Mouse (Mus musculus): Measurements from ENCODE around the gene Cfap36.
A peak's percentile ranks its signal among the peaks of the same experiment; 100 is the strongest.

Cfap36 gene

GRCm38 (mm10) chr11:29180657-29181056 is 66.6 kb downstream of the Cfap36 start:
- DNase-seq (ENCODE audit: low read depth, low spot score): no peak

DNA sequence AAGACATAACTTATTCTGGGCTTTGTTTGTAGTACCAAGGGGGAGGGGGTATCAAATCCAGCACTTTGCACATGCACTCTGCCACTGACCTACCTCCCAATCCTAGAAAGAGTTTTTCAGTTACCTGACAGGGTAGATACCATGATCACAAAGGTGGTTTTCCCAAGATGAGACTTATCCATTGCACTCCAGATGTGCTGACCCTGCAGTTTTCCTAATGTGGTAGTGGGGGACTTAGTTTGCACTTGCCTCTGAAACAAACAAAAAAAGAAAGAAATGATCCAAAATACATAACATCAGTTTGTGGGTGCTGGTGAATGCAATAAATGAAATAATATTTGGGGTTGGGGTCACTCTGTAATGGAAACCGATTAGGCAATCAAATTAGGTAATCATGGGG is 67.9 kb downstream of the Cfap36 start:
- no peak for DNase-seq (ENCODE audit: low read depth, low spot score)

- no peak for DNase-seq (ENCODE audit: low read depth, low spot score)
These were observed 73.3 kb downstream of the Cfap36 start for GRCm38 (mm10) chr11:29173706-29174436.

GRCm38 (mm10) chr11:29173125-29173631 is 74.0 kb downstream of the Cfap36 start:
- DNase-seq (ENCODE audit: low read depth, low spot score): peak; percentile 53

DNA sequence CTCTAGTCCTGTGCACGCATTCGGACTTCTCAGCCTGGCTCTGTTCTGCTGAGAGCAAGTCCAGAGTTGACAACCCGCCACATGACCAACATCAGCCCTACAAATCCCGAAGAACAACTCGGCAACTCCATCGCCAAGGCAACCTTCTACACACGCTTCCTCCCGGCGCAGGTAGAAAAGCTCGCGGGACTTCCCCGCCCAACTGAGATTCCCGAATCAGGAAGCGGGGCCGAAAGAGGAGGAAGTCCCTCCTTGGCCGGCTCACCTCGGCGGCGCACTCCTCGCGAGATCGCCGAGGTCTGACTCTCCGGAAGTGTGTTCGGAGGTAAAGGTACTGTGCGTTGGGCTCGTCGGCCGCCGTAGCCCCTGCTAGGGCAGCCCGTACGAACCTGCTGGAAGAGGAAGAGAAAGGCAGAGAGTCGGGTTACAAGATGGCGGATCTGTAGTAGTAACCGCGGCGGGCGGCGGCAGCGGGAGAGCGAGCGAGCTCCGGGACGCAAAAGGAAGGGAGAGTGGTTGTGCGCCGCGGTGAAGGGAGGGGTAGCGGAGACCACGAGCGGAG is 74.6 kb downstream of the Cfap36 start, which contains the start of gene Ppp4r3b:
TSS of gene Ppp4r3b (plus strand) at position 328 of the 562 bp plus-strand sequence.
- peak; percentile 94 for DNase-seq (ENCODE audit: low read depth, low spot score)

- peak; percentile 11 for DNase-seq (ENCODE audit: low read depth, low spot score)
These were observed 75.2 kb downstream of the Cfap36 start for GRCm38 (mm10) chr11:29171959-29172391.
